Mouse (Mus musculus) neural tube, embryonic 14.5 days (tissue): ENCODE measurements at regions not wholly inside any gene's neighbourhood (a gene's known extent, or its start where the extent isn't known, plus 50 kb on each side); places are given as distances from the start of the nearest gene placed in this dataset.
"Not testable (repeated sequence)": the region's sequence is repeated elsewhere in the genome, so short reads cannot be mapped to it uniquely, and the experiment has no call there.

Source experiments
- ATAC-seq: fragments of 200-750 bp; cut with Nextera tagmentation; 2 replicates; pipeline ENCODE4 v1.8.0; 2017; ENCODE audit warnings: low read depth, mild to moderate bottlenecking, moderate TSS enrichment, moderate library complexity
- H3K27ac ChIP-seq: fragments of 300-500 bp; sonication (generic); 2 replicates; pipeline ENCODE4 v1.5.1; 2014; ENCODE audit warnings: low read depth, mild to moderate bottlenecking, control low read depth, low read length, moderate library complexity, mixed read lengths
- H3K27me3 ChIP-seq: fragments of 300-500 bp; sonication (generic); 2 replicates; pipeline ENCODE4 v1.6.1; 2014; ENCODE audit warnings: low read length; ENCODE audit not compliant: control insufficient read depth, insufficient read depth
- H3K36me3 ChIP-seq: fragments of 300-500 bp; sonication (generic); 2 replicates; pipeline ENCODE4 v1.6.1; 2014; ENCODE audit warnings: low read length, mixed read lengths; ENCODE audit not compliant: control insufficient read depth, insufficient read depth
- H3K4me1 ChIP-seq: fragments of 300-500 bp; sonication (generic); 2 replicates; pipeline ENCODE4 v1.6.1; 2014; ENCODE audit warnings: low read length; ENCODE audit not compliant: control insufficient read depth, insufficient read depth
- H3K4me2 ChIP-seq: fragments of 300-500 bp; sonication (generic); 2 replicates; pipeline ENCODE4 v1.6.1; 2014; ENCODE audit warnings: mild to moderate bottlenecking, low read depth, low read length, control low read depth
- H3K4me3 ChIP-seq: fragments of 300-500 bp; sonication (generic); 2 replicates; pipeline ENCODE4 v1.5.1; 2014; ENCODE audit warnings: low read depth, low read length, control low read depth, mixed read lengths
- H3K9ac ChIP-seq: fragments of 300-500 bp; sonication (generic); replicated peaks from 2 replicates; pipeline ENCODE4 v1.6.1; 2014; ENCODE audit warnings: low read depth, mild to moderate bottlenecking, control low read depth, low read length, mixed read lengths
- H3K9me3 ChIP-seq: fragments of 300-500 bp; sonication (generic); 2 replicates; pipeline ENCODE4 v1.6.1; 2016; ENCODE audit warnings: low read length; ENCODE audit not compliant: control insufficient read depth
- WGBS: fragments of 180-500 bp; shearing (Covaris S2); extraction: QIAGEN DNeasy Blood & Tissue Kit; methylation state at CpG from one replicate; pipeline ENCODE4 v1.1.7; 2014; 5-methylcytosine and 5-hydroxymethylcytosine counted together

- ATAC-seq, H3K9me3 ChIP-seq: not testable (repeated sequence)
- WGBS = 91% methylated on average over 5 of the region's 6 CpGs
These were observed 879.0 kb upstream of the Olfr1507 start for GRCm38 (mm10) chr14:53374591-53374990.

DNA sequence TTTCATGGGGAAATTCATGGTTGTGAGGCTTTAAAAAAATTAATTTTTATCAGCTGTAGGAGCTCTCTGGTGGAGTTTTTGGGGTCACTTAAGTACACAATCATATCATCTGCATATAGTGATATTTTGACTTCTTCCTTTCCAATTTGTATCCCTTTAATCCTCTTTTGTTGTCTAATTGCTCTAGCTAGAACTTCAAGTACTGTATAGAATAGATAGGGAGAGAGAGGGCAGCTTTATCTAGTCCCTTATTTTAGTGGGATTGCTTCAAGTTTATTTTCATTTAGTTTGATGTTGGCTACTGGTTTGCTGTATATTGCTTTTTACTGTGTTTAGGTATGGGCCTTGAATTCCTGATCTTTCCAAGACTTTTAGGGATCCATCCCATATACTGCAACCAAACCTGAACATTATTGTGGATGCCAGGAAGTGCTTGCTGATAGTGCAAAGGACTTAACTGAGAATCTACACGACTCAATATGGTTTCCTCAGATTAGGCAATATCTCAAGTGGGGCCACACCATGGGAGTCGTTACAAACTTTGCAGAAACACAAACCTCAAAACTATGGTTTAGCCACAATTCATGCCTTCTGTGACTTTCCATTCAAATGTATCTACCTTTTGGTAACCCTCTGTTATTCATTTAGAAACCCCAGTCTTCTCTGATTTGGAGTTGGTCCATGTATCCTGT, 878.4 kb upstream of the Olfr1507 start:
- H3K9ac ChIP-seq, H3K4me3 ChIP-seq, H3K9me3 ChIP-seq, H3K36me3 ChIP-seq, H3K27me3 ChIP-seq, H3K4me2 ChIP-seq, ATAC-seq, H3K4me1 ChIP-seq, H3K27ac ChIP-seq: not testable (repeated sequence)
- 100% methylated on average over 1 of the region's 2 CpGs for WGBS

More at GRCm38 (mm10) chr14:53374591-53374990, 879.0 kb upstream of the Olfr1507 start:
- not testable (repeated sequence) for H3K36me3 ChIP-seq, H3K27ac ChIP-seq, H3K4me3 ChIP-seq, H3K4me1 ChIP-seq, H3K9ac ChIP-seq, H3K27me3 ChIP-seq, H3K4me2 ChIP-seq

GRCm38 (mm10) chr14:53369776-53370175, 874.2 kb upstream of the Olfr1507 start:
- Histone ChIP-seq H3K9me3 (no peaks in the 10 kb centered on the region), H3K27ac (no peak overlapping the region), H3K4me2 (no peak overlapping the region), H3K27me3 (no peaks in the 10 kb centered on the region), H3K36me3 (no peaks in the 10 kb centered on the region), H3K4me1 (no peaks in the 10 kb centered on the region), H3K4me3 (no peak overlapping the region), H3K9ac (no peak overlapping the region)
- no peak for ATAC-seq
- WGBS = 71% methylated on average over 2 of the region's 2 CpGs

GRCm38 (mm10) chr14:53367420-53367819, 871.9 kb upstream of the Olfr1507 start:
- ATAC-seq, H3K4me3 ChIP-seq, H3K4me2 ChIP-seq, H3K27ac ChIP-seq, H3K9me3 ChIP-seq, H3K36me3 ChIP-seq, H3K27me3 ChIP-seq, H3K4me1 ChIP-seq, H3K9ac ChIP-seq: not testable (repeated sequence)
- WGBS = 87% methylated on average over 1 of the region's 1 CpGs

DNA sequence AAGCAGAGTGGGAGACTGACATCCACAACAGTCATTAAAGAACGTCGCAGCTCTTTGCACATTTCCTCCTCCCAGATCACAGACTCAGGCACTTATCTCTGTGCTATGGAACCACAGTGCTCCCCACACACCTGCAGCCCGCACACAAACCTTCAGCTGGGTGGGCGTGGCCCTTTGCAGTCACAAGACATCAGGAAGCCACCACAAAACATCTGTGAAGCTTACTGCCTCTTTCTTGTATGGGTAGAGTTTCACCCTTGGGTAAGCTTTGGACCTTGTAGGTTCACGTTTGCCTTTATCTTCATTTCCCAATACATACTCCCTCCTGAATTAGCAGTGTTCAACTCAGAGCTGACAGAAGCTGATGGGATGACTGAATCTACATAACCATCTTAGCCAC, 868.4 kb upstream of the Olfr1507 start:
- 84% methylated on average over 5 of the region's 5 CpGs for WGBS
- not testable (repeated sequence) for H3K4me1 ChIP-seq, H3K27me3 ChIP-seq, H3K27ac ChIP-seq, H3K4me3 ChIP-seq, H3K4me2 ChIP-seq, H3K9ac ChIP-seq, ATAC-seq, H3K9me3 ChIP-seq, H3K36me3 ChIP-seq

GRCm38 (mm10) chr14:53362054-53362453, 866.5 kb upstream of the Olfr1507 start:
- not testable (repeated sequence) for H3K27me3 ChIP-seq, H3K9me3 ChIP-seq, H3K36me3 ChIP-seq, H3K4me2 ChIP-seq, H3K4me1 ChIP-seq, H3K4me3 ChIP-seq, H3K9ac ChIP-seq, ATAC-seq, H3K27ac ChIP-seq
- WGBS = 86% methylated on average over 2 of the region's 2 CpGs

DNA sequence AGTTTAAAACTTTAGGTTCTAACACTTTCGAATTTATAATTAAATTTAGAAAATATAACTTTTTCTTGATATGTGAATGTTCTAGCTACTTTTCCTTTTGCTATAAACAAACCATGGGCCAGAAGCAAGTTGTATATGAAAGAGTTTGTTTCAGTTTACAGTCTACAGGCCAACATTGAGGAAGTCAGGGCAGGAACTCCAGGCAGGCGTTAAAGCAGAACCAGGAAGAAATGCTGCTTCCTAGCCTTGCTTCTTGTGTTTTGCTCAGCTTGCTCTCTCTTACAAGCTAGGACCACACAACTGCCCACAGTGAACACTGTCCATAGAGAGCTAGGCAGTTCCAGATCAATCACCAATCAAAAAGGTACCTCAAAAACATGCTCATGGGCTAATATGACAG, 861.9 kb upstream of the Olfr1507 start:
- WGBS = 80% methylated on average over 1 of the region's 2 CpGs
- not testable (repeated sequence) for H3K36me3 ChIP-seq, H3K9ac ChIP-seq, H3K9me3 ChIP-seq, ATAC-seq, H3K4me2 ChIP-seq, H3K4me1 ChIP-seq, H3K27me3 ChIP-seq, H3K27ac ChIP-seq, H3K4me3 ChIP-seq

DNA sequence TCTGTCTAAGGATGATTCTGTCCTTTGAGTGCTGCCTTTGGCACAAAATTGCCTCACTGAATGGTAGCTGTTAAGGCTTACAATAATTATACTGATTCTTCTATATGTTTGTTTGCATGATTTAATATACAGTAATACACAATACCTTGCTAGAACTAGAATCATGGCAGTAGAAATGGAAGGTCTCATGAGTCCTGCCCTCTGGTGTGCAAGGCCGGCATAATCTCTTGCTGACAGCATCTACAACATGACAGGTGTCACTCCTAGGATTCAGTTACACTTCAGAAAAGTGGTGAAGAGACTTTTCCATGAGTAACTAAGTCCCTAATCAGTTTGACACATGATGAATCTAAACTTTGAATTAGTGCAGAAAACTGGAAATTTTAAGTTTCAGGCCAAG, 861.2 kb upstream of the Olfr1507 start:
- no CpG with 5 or more reads among the region's 1 CpGs for WGBS
- H3K4me3 ChIP-seq, H3K27ac ChIP-seq, H3K9me3 ChIP-seq, H3K4me1 ChIP-seq, H3K4me2 ChIP-seq, ATAC-seq, H3K36me3 ChIP-seq, H3K27me3 ChIP-seq, H3K9ac ChIP-seq: not testable (repeated sequence)

- H3K4me2 ChIP-seq, ATAC-seq, H3K4me3 ChIP-seq, H3K27me3 ChIP-seq, H3K9me3 ChIP-seq, H3K4me1 ChIP-seq, H3K27ac ChIP-seq, H3K36me3 ChIP-seq, H3K9ac ChIP-seq: not testable (repeated sequence)
- WGBS = no CpG with 5 or more reads among the region's 3 CpGs
These were observed 855.9 kb upstream of the Olfr1507 start for GRCm38 (mm10) chr14:53351457-53351856.
